Mouse (Mus musculus): ENCODE measurements at regions not wholly inside any gene's neighbourhood (a gene's known extent, or its start where the extent isn't known, plus 50 kb on each side); places are given as distances from the start of the nearest gene placed in this dataset.

GRCm38 (mm10) chr17:16101548-16101947, 270.7 kb upstream of the Rgmb start:
- Histone ChIP-seq H3K4me3 (no peak overlapping the region), H3K36me3 (no peaks in the 10 kb centered on the region), H3K4me2 (replicated peaks) (no peak overlapping the region), H3K9ac (no peak overlapping the region), H3K9me3 (no peaks in the 10 kb centered on the region), H3K27ac (no peak overlapping the region), H3K27me3 (no peaks in the 10 kb centered on the region), H3K4me1 (no peaks in the 10 kb centered on the region)
- no peak for ATAC-seq (ENCODE audit: insufficient number of reproducible peaks, insufficient read depth, low FRiP score, low TSS enrichment)
- WGBS, result 49% methylated on average over 2 of the region's 2 CpGs

GRCm38 (mm10) chr17:16092952-16093351, 262.1 kb upstream of the Rgmb start:
- no peaks in the 10 kb centered on the region for H3K9me3 ChIP-seq

GRCm38 (mm10) chr17:16089619-16090280, 258.9 kb upstream of the Rgmb start:
- no peaks in the 10 kb centered on the region for H3K9me3 ChIP-seq
- H3K9ac ChIP-seq, result no peak overlapping the region
- no peak overlapping the region for H3K4me3 ChIP-seq
- no peak overlapping the region for H3K27ac ChIP-seq
- H3K4me2 ChIP-seq (replicated peaks), result no peak overlapping the region
- ATAC-seq (ENCODE audit: insufficient number of reproducible peaks, insufficient read depth, low FRiP score, low TSS enrichment), result no peak
- no peaks in the 10 kb centered on the region for H3K27me3 ChIP-seq
- no peaks in the 10 kb centered on the region for H3K36me3 ChIP-seq
- H3K4me1 ChIP-seq, result no peaks in the 10 kb centered on the region
- 82% methylated on average over 8 of the region's 8 CpGs for WGBS

More at GRCm38 (mm10) chr17:16092952-16093351, 262.1 kb upstream of the Rgmb start:
- H3K9ac ChIP-seq, result no peak overlapping the region
- no peak overlapping the region for H3K27ac ChIP-seq
- no peaks in the 10 kb centered on the region for H3K27me3 ChIP-seq
- WGBS, result 82% methylated on average over 4 of the region's 4 CpGs
- no peak overlapping the region for H3K4me2 ChIP-seq (replicated peaks)
- no peaks in the 10 kb centered on the region for H3K4me1 ChIP-seq
- no peaks in the 10 kb centered on the region for H3K36me3 ChIP-seq
- H3K4me3 ChIP-seq, result no peak overlapping the region
- no peak for ATAC-seq (ENCODE audit: insufficient number of reproducible peaks, insufficient read depth, low FRiP score, low TSS enrichment)

GRCm38 (mm10) chr17:16088879-16089618, 258.2 kb upstream of the Rgmb start:
- Histone ChIP-seq H3K4me2 (replicated peaks) (no peak overlapping the region), H3K4me1 (no peaks in the 10 kb centered on the region), H3K27me3 (no peaks in the 10 kb centered on the region), H3K9ac (no peak overlapping the region), H3K9me3 (no peaks in the 10 kb centered on the region), H3K36me3 (no peaks in the 10 kb centered on the region), H3K4me3 (no peak overlapping the region), H3K27ac (no peak overlapping the region)
- 63% methylated on average over 5 of the region's 5 CpGs for WGBS
- ATAC-seq (ENCODE audit: insufficient number of reproducible peaks, insufficient read depth, low FRiP score, low TSS enrichment), result peak; percentile 72; the same call in 1 of the 2 replicates

- Histone ChIP-seq H3K4me2 (replicated peaks) (no peak overlapping the region), H3K4me1 (no peaks in the 10 kb centered on the region), H3K36me3 (no peaks in the 10 kb centered on the region), H3K27ac (no peak overlapping the region), H3K4me3 (no peak overlapping the region), H3K9me3 (no peaks in the 10 kb centered on the region), H3K27me3 (no peaks in the 10 kb centered on the region), H3K9ac (no peak overlapping the region)
- 77% methylated on average over 2 of the region's 2 CpGs for WGBS
- ATAC-seq (ENCODE audit: insufficient number of reproducible peaks, insufficient read depth, low FRiP score, low TSS enrichment), result no peak
Observed at GRCm38 (mm10) chr17:16087046-16087445, 256.2 kb upstream of the Rgmb start.

- no peak for ATAC-seq (ENCODE audit: insufficient number of reproducible peaks, insufficient read depth, low FRiP score, low TSS enrichment)
- Histone ChIP-seq H3K27me3 (no peaks in the 10 kb centered on the region), H3K4me1 (no peaks in the 10 kb centered on the region), H3K4me2 (replicated peaks) (no peak overlapping the region), H3K9me3 (no peaks in the 10 kb centered on the region), H3K9ac (no peak overlapping the region), H3K36me3 (no peaks in the 10 kb centered on the region), H3K4me3 (no peak overlapping the region), H3K27ac (no peak overlapping the region)
- 80% methylated on average over 3 of the region's 3 CpGs for WGBS
Observed at GRCm38 (mm10) chr17:16082842-16083241, 252.0 kb upstream of the Rgmb start.

- no peak overlapping the region for H3K4me3 ChIP-seq
- no peaks in the 10 kb centered on the region for H3K4me1 ChIP-seq
- no peaks in the 10 kb centered on the region for H3K36me3 ChIP-seq
- H3K27me3 ChIP-seq, result no peaks in the 10 kb centered on the region
- H3K9me3 ChIP-seq, result no peaks in the 10 kb centered on the region
- WGBS, result 73% methylated on average over 3 of the region's 3 CpGs
- H3K9ac ChIP-seq, result no peak overlapping the region
- no peak for ATAC-seq (ENCODE audit: insufficient number of reproducible peaks, insufficient read depth, low FRiP score, low TSS enrichment)
- H3K27ac ChIP-seq, result no peak overlapping the region
- H3K4me2 ChIP-seq (replicated peaks), result no peak overlapping the region
Observed at GRCm38 (mm10) chr17:16078549-16078948, 247.7 kb upstream of the Rgmb start.

GRCm38 (mm10) chr17:16069334-16069733, 238.5 kb upstream of the Rgmb start:
- 41% methylated on average over 1 of the region's 1 CpGs for WGBS
- no peaks in the 10 kb centered on the region for H3K9me3 ChIP-seq
- ATAC-seq (ENCODE audit: insufficient number of reproducible peaks, insufficient read depth, low FRiP score, low TSS enrichment), result 0 out of 2 replicates have a peak, but pooled peaks have one; percentile 52

GRCm38 (mm10) chr17:16067858-16068257, 237.0 kb upstream of the Rgmb start:
- ATAC-seq (ENCODE audit: insufficient number of reproducible peaks, insufficient read depth, low FRiP score, low TSS enrichment), result no peak
- H3K4me3 ChIP-seq, result no peak overlapping the region
- no peaks in the 10 kb centered on the region for H3K36me3 ChIP-seq
- 92% methylated on average over 2 of the region's 2 CpGs for WGBS
- H3K4me2 ChIP-seq (replicated peaks), result no peak overlapping the region
- no peak overlapping the region for H3K27ac ChIP-seq
- H3K9me3 ChIP-seq, result no peaks in the 10 kb centered on the region
- no peak overlapping the region for H3K9ac ChIP-seq
- H3K4me1 ChIP-seq, result no peaks in the 10 kb centered on the region
- no peaks in the 10 kb centered on the region for H3K27me3 ChIP-seq

More at GRCm38 (mm10) chr17:16069334-16069733, 238.5 kb upstream of the Rgmb start:
- H3K4me3 ChIP-seq, result no peak overlapping the region
- H3K27ac ChIP-seq, result no peak overlapping the region
- H3K27me3 ChIP-seq, result no peaks in the 10 kb centered on the region
- no peaks in the 10 kb centered on the region for H3K36me3 ChIP-seq
- H3K9ac ChIP-seq, result no peak overlapping the region
- no peaks in the 10 kb centered on the region for H3K4me1 ChIP-seq
- no peak overlapping the region for H3K4me2 ChIP-seq (replicated peaks)

- H3K4me2 ChIP-seq (replicated peaks), result no peak overlapping the region
- no peaks in the 10 kb centered on the region for H3K9me3 ChIP-seq
- no peaks in the 10 kb centered on the region for H3K4me1 ChIP-seq
- H3K27me3 ChIP-seq, result no peaks in the 10 kb centered on the region
- ATAC-seq (ENCODE audit: insufficient number of reproducible peaks, insufficient read depth, low FRiP score, low TSS enrichment), result 0 out of 2 replicates have a peak, but pooled peaks have one; percentile 28
- no peaks in the 10 kb centered on the region for H3K36me3 ChIP-seq
- H3K9ac ChIP-seq, result no peak overlapping the region
- no peak overlapping the region for H3K4me3 ChIP-seq
- 9% methylated on average over 3 of the region's 3 CpGs for WGBS
- H3K27ac ChIP-seq, result no peak overlapping the region
Observed at GRCm38 (mm10) chr17:16054481-16054880, 223.6 kb upstream of the Rgmb start.

- 31% methylated on average over 5 of the region's 5 CpGs for WGBS
- Histone ChIP-seq H3K4me2 (replicated peaks) (no peak overlapping the region), H3K4me1 (no peaks in the 10 kb centered on the region), H3K27ac (no peak overlapping the region), H3K27me3 (no peaks in the 10 kb centered on the region), H3K36me3 (no peaks in the 10 kb centered on the region), H3K4me3 (no peak overlapping the region), H3K9me3 (no peaks in the 10 kb centered on the region), H3K9ac (no peak overlapping the region)
- ATAC-seq (ENCODE audit: insufficient number of reproducible peaks, insufficient read depth, low FRiP score, low TSS enrichment), result no peak
Observed at GRCm38 (mm10) chr17:16051713-16052112, 220.9 kb upstream of the Rgmb start.

- Histone ChIP-seq H3K4me1 (no peaks in the 10 kb centered on the region), H3K9ac (no peak overlapping the region), H3K27me3 (no peaks in the 10 kb centered on the region), H3K9me3 (no peaks in the 10 kb centered on the region), H3K27ac (no peak overlapping the region), H3K36me3 (no peaks in the 10 kb centered on the region), H3K4me3 (no peak overlapping the region), H3K4me2 (replicated peaks) (no peak overlapping the region)
- 81% methylated on average over 5 of the region's 5 CpGs for WGBS
- ATAC-seq (ENCODE audit: insufficient number of reproducible peaks, insufficient read depth, low FRiP score, low TSS enrichment), result no peak
Observed at GRCm38 (mm10) chr17:16041542-16042251, 210.9 kb upstream of the Rgmb start.
